Mouse (Mus musculus) limb, embryonic 14.5 days (tissue): ENCODE results near the gene Aff1. TPM values are rescaled to one million over a fixed set of nuclear protein-coding genes. Genes with fewer than 3 reads are reported as not detected.

ENCODE experiments used
- ATAC-seq: fragments of 200-750 bp; cut with Nextera tagmentation; 2 replicates; pipeline ENCODE4 v1.8.0; 2017; ENCODE audit warnings: low read depth, moderate number of reproducible peaks, moderate TSS enrichment; ENCODE audit not compliant: low FRiP score
- DNase-seq: peaks from one replicate; pipeline ENCODE4 v3.0.0-alpha.2; 2015; ENCODE audit warnings: low spot score
- H3K27ac ChIP-seq: fragments of 300-500 bp; sonication (generic); replicated peaks from 2 replicates; pipeline ENCODE4 v1.5.1; 2014; ENCODE audit warnings: low read depth, mild to moderate bottlenecking, low read length, moderate library complexity, mixed read lengths
- H3K27me3 ChIP-seq: fragments of 300-500 bp; sonication (generic); 2 replicates; pipeline ENCODE4 v1.6.1; 2014; ENCODE audit warnings: low read length, mixed read lengths; ENCODE audit not compliant: control insufficient read depth, insufficient read depth
- H3K36me3 ChIP-seq: fragments of 300-500 bp; sonication (generic); 2 replicates; pipeline ENCODE4 v1.6.1; 2014; ENCODE audit warnings: mild to moderate bottlenecking, low read length, moderate library complexity, mixed read lengths; ENCODE audit not compliant: control insufficient read depth, insufficient read depth
- H3K4me1 ChIP-seq: fragments of 300-500 bp; sonication (generic); 2 replicates; pipeline ENCODE4 v1.6.1; 2014; ENCODE audit warnings: antibody characterized with exemption, low read length, mixed read lengths; ENCODE audit not compliant: control insufficient read depth, insufficient read depth
- H3K4me2 ChIP-seq: fragments of 300-500 bp; sonication (generic); replicated peaks from 2 replicates; pipeline ENCODE4 v1.6.1; 2014; ENCODE audit warnings: low read depth, mild to moderate bottlenecking, low read length, moderate library complexity; ENCODE audit not compliant: severe bottlenecking
- H3K4me3 ChIP-seq: fragments of 300-500 bp; sonication (generic); replicated peaks from 2 replicates; pipeline ENCODE4 v1.5.1; 2014; ENCODE audit warnings: low read length
- H3K9ac ChIP-seq: fragments of 300-500 bp; sonication (generic); 2 replicates; pipeline ENCODE4 v1.6.1; 2014; ENCODE audit warnings: mild to moderate bottlenecking, low read depth, low read length, moderate library complexity; ENCODE audit not compliant: severe bottlenecking
- H3K9me3 ChIP-seq: fragments of 300-500 bp; sonication (generic); 2 replicates; pipeline ENCODE4 v1.6.1; 2016; ENCODE audit warnings: low read length; ENCODE audit not compliant: control insufficient read depth
- POLR2A ChIP-seq: fragments of 200-500 bp; IDR thresholded peaks from 2 replicates; pipeline ENCODE4 v1.8.0; 2012; ENCODE audit warnings: inconsistent platforms, mild to moderate bottlenecking, moderate library complexity, borderline replicate concordance; ENCODE audit not compliant: insufficient read depth, insufficient read length; ENCODE audit errors: extremely low read depth
- WGBS: fragments of 180-500 bp; shearing (Covaris S2); extraction: QIAGEN DNeasy Blood & Tissue Kit; methylation state at CpG from one replicate; pipeline ENCODE4 v1.1.7; 2014; 5-methylcytosine and 5-hydroxymethylcytosine counted together
- polyA plus RNA-seq, 2 experiments: library from polyadenylated mRNA; depleted of rRNA in 1 of 2; stranded (reverse) in 1 of 2; unstranded in 1 of 2; fragments of >200 nt; fragmentation: Nextera tagmentation in 1 of 2; extraction: Ambion mirVana in 1 of 2; gene quantifications; 2 replicates each; pipeline versions ENCODE4 v1.2.1 to v1.2.3; 2012 to 2014

Gene Aff1
- polyA plus RNA-seq, 2 experiments = 3.6 to 5.7 TPM

DNA sequence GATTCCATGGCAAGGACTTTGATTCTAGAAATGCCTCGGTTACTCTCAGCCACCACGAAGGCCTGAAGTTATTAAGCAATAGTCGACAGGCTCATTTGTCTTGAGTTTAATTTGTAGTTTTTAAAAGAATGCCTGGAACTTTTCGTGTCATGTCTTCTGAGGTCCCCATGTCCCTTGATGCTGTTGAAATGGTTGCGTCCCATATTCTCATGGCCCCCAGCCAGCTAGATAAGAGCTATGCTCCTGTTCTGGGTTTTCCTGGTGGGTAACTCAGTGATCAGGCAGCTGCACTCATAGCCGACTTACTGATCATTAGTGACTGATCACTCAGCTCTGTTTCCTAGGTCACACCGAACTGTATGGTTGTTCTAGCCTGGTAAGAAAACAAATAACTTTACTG is 69.6 kb downstream of the Aff1 start:
- Histone ChIP-seq H3K9me3 (no peaks in the 10 kb centered on the region), H3K4me1 (peaks cover 20% of the 10 kb centered on the region), H3K27ac (no peak overlapping the region), H3K4me2 (no peak overlapping the region), H3K27me3 (no peaks in the 10 kb centered on the region), H3K36me3 (no peaks in the 10 kb centered on the region), H3K4me3 (no peak overlapping the region), H3K9ac (no peak overlapping the region)
- no peak for ATAC-seq
- no peak for TF ChIP-seq POLR2A
- 78% methylated on average over 7 of the region's 7 CpGs for WGBS
- DNase-seq = no peak

GRCm38 (mm10) chr5:103762850-103763254 is 70.7 kb downstream of the Aff1 start:
- Histone ChIP-seq H3K9me3 (no peaks in the 10 kb centered on the region), H3K27ac (no peak overlapping the region), H3K4me2 (no peak overlapping the region), H3K9ac (no peak overlapping the region), H3K4me1 (peaks cover 20% of the 10 kb centered on the region), H3K36me3 (no peaks in the 10 kb centered on the region), H3K4me3 (no peak overlapping the region), H3K27me3 (no peaks in the 10 kb centered on the region)
- WGBS = 80% methylated on average over 4 of the region's 4 CpGs
- DNase-seq (no peak), ATAC-seq (no peak)
- no peak for TF ChIP-seq POLR2A

DNA sequence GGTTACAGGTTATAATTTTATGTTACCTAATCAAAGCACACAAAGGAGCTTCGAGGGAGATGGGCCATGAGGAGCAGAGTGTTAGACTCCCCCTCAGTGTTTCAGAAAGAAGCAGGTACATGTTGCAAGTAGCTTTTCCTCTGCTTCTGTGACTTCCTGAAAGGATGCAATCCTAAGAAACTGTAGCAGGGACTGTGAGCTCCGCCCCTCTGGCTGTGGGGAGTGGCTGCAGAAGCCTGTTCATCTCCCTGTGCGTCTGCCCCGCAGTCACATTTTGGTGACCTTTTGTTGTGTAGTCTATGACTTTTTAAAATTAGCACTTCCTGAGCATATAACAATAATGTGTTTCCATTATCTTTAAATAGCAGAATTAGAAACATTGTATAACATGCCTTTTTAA is 73.2 kb downstream of the Aff1 start:
- Histone ChIP-seq H3K36me3 (no peaks in the 10 kb centered on the region), H3K4me2 (no peak overlapping the region), H3K4me1 (peaks cover 7% of the 10 kb centered on the region), H3K27ac (no peak overlapping the region), H3K9ac (no peak overlapping the region), H3K27me3 (no peaks in the 10 kb centered on the region), H3K4me3 (no peak overlapping the region), H3K9me3 (no peaks in the 10 kb centered on the region)
- WGBS = 100% methylated on average over 4 of the region's 4 CpGs
- DNase-seq (no peak), ATAC-seq (no peak)
- no peak for TF ChIP-seq POLR2A

GRCm38 (mm10) chr5:103765758-103766431 is 73.7 kb downstream of the Aff1 start:
- H3K9me3 ChIP-seq = no peaks in the 10 kb centered on the region
- H3K4me2 ChIP-seq = no peak overlapping the region
- ATAC-seq (no peak), DNase-seq (no peak)
- no peak for TF ChIP-seq POLR2A
- H3K27ac ChIP-seq = no peak overlapping the region
- H3K4me1 ChIP-seq = peaks cover 2% of the 10 kb centered on the region
- no peak overlapping the region for H3K9ac ChIP-seq
- H3K27me3 ChIP-seq = no peaks in the 10 kb centered on the region
- H3K36me3 ChIP-seq = no peaks in the 10 kb centered on the region
- 97% methylated on average over 2 of the region's 2 CpGs for WGBS
- H3K4me3 ChIP-seq = no peak overlapping the region

DNA sequence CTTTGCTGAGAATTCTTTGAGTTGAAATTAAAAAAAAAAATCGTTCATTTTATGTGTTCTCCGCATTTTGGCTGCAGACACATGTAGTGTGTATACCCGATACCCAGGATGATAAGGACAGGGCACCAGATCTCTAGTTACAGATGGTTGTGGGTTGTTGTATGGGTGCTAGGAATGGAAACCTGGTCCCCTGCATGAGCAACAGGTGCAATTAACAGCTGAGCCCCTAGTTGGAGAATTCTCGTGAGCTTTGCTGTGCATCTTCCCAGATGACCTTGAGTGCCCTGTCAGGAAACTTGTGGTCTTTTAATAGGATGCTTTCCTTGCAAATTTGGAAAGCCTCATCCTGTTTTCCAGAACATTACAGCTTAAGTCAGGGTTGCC is 74.2 kb downstream of the Aff1 start:
- no peaks in the 10 kb centered on the region for H3K9me3 ChIP-seq
- H3K27me3 ChIP-seq = no peaks in the 10 kb centered on the region
- ATAC-seq (no peak), DNase-seq (no peak)
- no peak for TF ChIP-seq POLR2A
- H3K36me3 ChIP-seq = no peaks in the 10 kb centered on the region
- H3K4me3 ChIP-seq = no peak overlapping the region
- H3K4me2 ChIP-seq = no peak overlapping the region
- H3K9ac ChIP-seq = no peak overlapping the region
- H3K27ac ChIP-seq = no peak overlapping the region
- WGBS = 95% methylated on average over 4 of the region's 4 CpGs
- H3K4me1 ChIP-seq = no peaks in the 10 kb centered on the region; the same call in 1 of the 2 replicates
